ENCODE assay signal across 8 mouse cellular contexts in genomic region chr1:87621146-87621857, GRCm38 (mm10). TPM values are rescaled to one million over a fixed set of nuclear protein-coding genes. Genes with fewer than 3 reads are reported as not detected.
DNase-seq lines count a peak whose midpoint lies in the region; ATAC-seq and TF ChIP-seq lines count a peak whose summit lies in the region.

No protein-coding gene starts in this region.

- ATAC-seq in kidney, postnatal 0 days (replicated peaks; ENCODE audit: low FRiP score, low read depth): no peak
- ATAC-seq in G1E (ENCODE audit: extremely low read depth, insufficient number of reproducible peaks, low FRiP score, poor library complexity, severe bottlenecking): no peak
- ATAC-seq in heart, embryonic 13.5 days (ENCODE audit: extremely low read depth, insufficient number of reproducible peaks, low FRiP score, low TSS enrichment): no peak

- peak overlapping the region; percentile 45 for H3K4me2 ChIP-seq in kidney, postnatal 0 days (ENCODE audit: low read length)
- peak overlapping the region; percentile 58 for H3K4me2 ChIP-seq in heart, embryonic 13.5 days

- no peaks in the 10 kb centered on the region for H3K9me3 ChIP-seq in kidney, postnatal 0 days (replicated peaks; ENCODE audit: low read length)
- no peaks in the 10 kb centered on the region for H3K9me3 ChIP-seq in G1E (replicated peaks)
- H3K9me3 ChIP-seq in heart, embryonic 13.5 days: no peaks in the 10 kb centered on the region

- peak overlapping the region; percentile 72; the same call in 1 of the 2 replicates for H3K27ac ChIP-seq in kidney, postnatal 0 days
- 0 out of 2 replicates have a peak overlapping the region, but pooled peaks have one; percentile 28 for H3K27ac ChIP-seq in heart, embryonic 13.5 days (replicated peaks)

- H3K36me3 ChIP-seq in kidney, postnatal 0 days (ENCODE audit: insufficient read depth, low read length): no peaks in the 10 kb centered on the region
- peaks cover 47% of the 10 kb centered on the region for H3K36me3 ChIP-seq in G1E (replicated peaks)
- H3K36me3 ChIP-seq in heart, embryonic 13.5 days: no peaks in the 10 kb centered on the region

- no peaks in the 10 kb centered on the region for H3K4me1 ChIP-seq in kidney, postnatal 0 days (replicated peaks; ENCODE audit: insufficient read depth, low read length)
- peaks cover 77% of the 10 kb centered on the region for H3K4me1 ChIP-seq in G1E (ENCODE audit: insufficient read depth, low read depth, low read length)
- peaks cover 18% of the 10 kb centered on the region for H3K4me1 ChIP-seq in heart, embryonic 13.5 days

- 0 out of 2 replicates have a peak overlapping the region, but pooled peaks have one; percentile 51 for H3K9ac ChIP-seq in kidney, postnatal 0 days (ENCODE audit: low read depth, low read length)
- H3K9ac ChIP-seq in heart, embryonic 13.5 days: peak overlapping the region; percentile 66

- 87% methylated on average over 9 of the region's 9 CpGs for WGBS in kidney, postnatal 0 days
- WGBS in heart, embryonic 13.5 days: 73% methylated on average over 9 of the region's 9 CpGs

- TF ChIP-seq CTCF in kidney, postnatal 0 days (IDR thresholded peaks at IDR 0.05; ENCODE audit: low read depth): no peak
- TF ChIP-seq CTCF in G1E (IDR thresholded peaks at IDR 0.05; ENCODE audit: low read depth, low read length): no peak

- no peaks in the 10 kb centered on the region for H3K27me3 ChIP-seq in kidney, postnatal 0 days (ENCODE audit: insufficient read depth, low read length)
- no peaks in the 10 kb centered on the region for H3K27me3 ChIP-seq in G1E (ENCODE audit: insufficient read depth, low read length)
- H3K27me3 ChIP-seq in heart, embryonic 13.5 days (replicated peaks): no peaks in the 10 kb centered on the region

- no peak for DNase-seq in kidney, postnatal 0 days (ENCODE audit: low spot score)
- DNase-seq in kidney, adult 18-20 months: no peak
- no peak for DNase-seq in G1E (ENCODE audit: low spot score)
- peak; percentile 32 for DNase-seq in lung, postnatal 36 days
- DNase-seq in cerebellum, adult 9-10 months: no peak
- DNase-seq in right cerebral cortex, adult 18-20 months: no peak
- no peak for DNase-seq in cerebellum, adult 9-11 months

- peak overlapping the region; percentile 20; the same call in 1 of the 2 replicates for H3K4me3 ChIP-seq in kidney, postnatal 0 days (replicated peaks; ENCODE audit: low read depth, low read length)
- H3K4me3 ChIP-seq in G1E (ENCODE audit: low read depth, low read length): peak overlapping the region; percentile 74
- peak overlapping the region; percentile 38 for H3K4me3 ChIP-seq in heart, embryonic 13.5 days

RNA-seq across cellular contexts. Expression of gene Inpp5d, which starts 1.2 kb away (rescaled TPM):
- 4.0 and 6.6 TPM in 2 replicates for polyA plus RNA-seq in kidney, postnatal 0 days (2015; fragmentation: Nextera tagmentation; extraction: Ambion mirVana)
- 186 and 188 TPM in 2 replicates for total RNA-seq in G1E (2014; fragmentation: Nextera tagmentation)
- total RNA-seq in G1E (2017): 214 and 238 TPM in 2 replicates
- 113 and 122 TPM in 2 replicates for polyA plus RNA-seq in G1E (2012)
- polyA plus RNA-seq in heart, embryonic 13.5 days (2015; fragmentation: Nextera tagmentation; extraction: Ambion mirVana): 6.0 and 6.2 TPM in 2 replicates

RNA-seq across cellular contexts. Expression of gene Ngef, which starts 47.6 kb away (rescaled TPM):
- polyA plus RNA-seq in kidney, postnatal 0 days (2015; fragmentation: Nextera tagmentation; extraction: Ambion mirVana): 4.3 and 4.4 TPM in 2 replicates
- total RNA-seq in G1E (2014; fragmentation: Nextera tagmentation) (not detected in 2 replicates), G1E (2017) (0.16 TPM in 1 of 2 replicates, not detected in the other)
- polyA plus RNA-seq in G1E (2012): not detected in 2 replicates
- 0.31 and 0.41 TPM in 2 replicates for polyA plus RNA-seq in heart, embryonic 13.5 days (2015; fragmentation: Nextera tagmentation; extraction: Ambion mirVana)

Comparison
In these comparisons a context has a peak if more than half of its experiments do, and no peak if none do; other contexts are left out.
1. H3K4me3 ChIP-seq: peak in every context shown above with its lines; median percentile 74 in G1E; 38 in heart, embryonic 13.5 days; 20 in kidney, postnatal 0 days.
2. RNA of gene Inpp5d, which starts 1.2 kb away (polyA plus RNA-seq): 113 to 122 TPM in G1E; 4.0 to 6.6 TPM in kidney, postnatal 0 days and 6.0 to 6.2 TPM in heart, embryonic 13.5 days; every median in the first group is over 10 times any median in the second.